8 mouse cellular contexts compared by ENCODE assay signal in the genomic region with DNA sequence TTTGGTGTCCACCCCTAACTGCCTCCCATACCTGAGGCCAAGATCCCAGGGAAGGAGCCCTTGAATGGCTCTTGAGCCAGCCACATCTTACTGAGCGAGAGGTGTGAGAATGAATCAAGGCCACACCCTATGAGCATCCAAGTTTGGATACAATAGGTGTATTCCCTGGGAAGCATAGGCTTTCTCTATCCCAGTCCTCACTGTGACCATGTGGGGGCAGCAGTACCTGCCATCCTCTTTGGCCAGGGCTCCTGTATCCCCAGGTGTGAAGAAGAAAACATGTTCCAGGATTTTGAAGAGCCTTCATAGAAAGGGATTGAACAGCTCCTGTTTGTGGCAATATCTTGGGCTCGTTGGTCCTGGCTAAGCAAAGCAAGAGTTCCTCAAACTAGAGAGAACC. TPM values are rescaled to one million over a fixed set of nuclear protein-coding genes. Genes with fewer than 3 reads are reported as not detected.
DNase-seq lines count a peak whose midpoint lies in the region; ATAC-seq and TF ChIP-seq lines count a peak whose summit lies in the region.

No protein-coding gene starts in this region.

- H3K9ac ChIP-seq in kidney, embryonic 16.5 days (replicated peaks; ENCODE audit: low read length), result no peak overlapping the region
- no peak overlapping the region for H3K9ac ChIP-seq in ES-Bruce4 (ENCODE audit: low read depth, poor library complexity, severe bottlenecking)
- no peak overlapping the region for H3K9ac ChIP-seq in heart, postnatal 0 days (replicated peaks; ENCODE audit: low read depth, low read length)

- no peaks in the 10 kb centered on the region; the same call in 1 of the 2 replicates for H3K27me3 ChIP-seq in kidney, embryonic 16.5 days (ENCODE audit: insufficient read depth, low read length)
- H3K27me3 ChIP-seq in C2C12 (ENCODE audit: control insufficient read depth, insufficient read depth, insufficient read length) (no peaks in the 10 kb centered on the region), ES-Bruce4 (ENCODE audit: control insufficient read depth, insufficient read depth, low read length, poor library complexity, severe bottlenecking) (0 out of 2 replicates have a peak, but pooled peaks cover 5% of the 10 kb centered on the region)
- no peaks in the 10 kb centered on the region for H3K27me3 ChIP-seq in heart, postnatal 0 days (ENCODE audit: control insufficient read depth, insufficient read depth, low read length)

- H3K79me2 ChIP-seq in C2C12 (ENCODE audit: control insufficient read depth, insufficient read depth), result peaks cover 31% of the 10 kb centered on the region

- no peak overlapping the region for H3K4me2 ChIP-seq in kidney, embryonic 16.5 days (replicated peaks; ENCODE audit: low read depth, low read length)
- H3K4me2 ChIP-seq in heart, postnatal 0 days (ENCODE audit: low read depth, low read length), result no peak overlapping the region

- no peak for TF ChIP-seq EP300 in ES-Bruce4 (IDR thresholded peaks at IDR 0.05; ENCODE audit: insufficient read depth, low read depth, low read length)
- no peak for TF ChIP-seq EP300 in heart, postnatal 0 days (IDR thresholded peaks at IDR 0.05; ENCODE audit: low read depth)

- no peaks in the 10 kb centered on the region for H3K9me3 ChIP-seq in kidney, embryonic 16.5 days (ENCODE audit: low read length)
- H3K9me3 ChIP-seq in ES-Bruce4 (replicated peaks; ENCODE audit: control insufficient read depth, insufficient read depth, low read length, poor library complexity, severe bottlenecking), result no peaks in the 10 kb centered on the region
- no peaks in the 10 kb centered on the region for H3K9me3 ChIP-seq in heart, postnatal 0 days (replicated peaks; ENCODE audit: control insufficient read depth, low read length)

- DNase-seq in kidney, adult 18-20 months, result peak; percentile 55
- DNase-seq in heart, postnatal 0 days (ENCODE audit: low spot score), result no peak
- no peak for DNase-seq in MN1 (ENCODE audit: low spot score)
- no peak for DNase-seq in urinary bladder, postnatal 36 days (ENCODE audit: low spot score in 2 of 2)
- DNase-seq in Muller cell, postnatal 12 days (ENCODE audit: inconsistent ontology term), result no peak

- H3K79me3 ChIP-seq in C2C12 (ENCODE audit: low read depth), result peaks cover 22% of the 10 kb centered on the region

- WGBS in kidney, embryonic 16.5 days, result 85% methylated on average over 2 of the region's 2 CpGs
- 63% methylated on average over 2 of the region's 2 CpGs for WGBS in heart, postnatal 0 days

- no peak overlapping the region for H3K27ac ChIP-seq in kidney, embryonic 16.5 days (ENCODE audit: low read length)
- H3K27ac ChIP-seq in ES-Bruce4 (ENCODE audit: insufficient read depth, low read length), result no peak overlapping the region
- H3K27ac ChIP-seq in heart, postnatal 0 days (ENCODE audit: low read depth), result peak overlapping the region; percentile 88

- TF ChIP-seq CTCF in C2C12 (IDR thresholded peaks at IDR 0.05; ENCODE audit: control insufficient read depth, insufficient read depth, insufficient read length) (peak; percentile 17), ES-Bruce4 (IDR thresholded peaks at IDR 0.05; ENCODE audit: low read depth, low read length) (peak; percentile 53)
- TF ChIP-seq CTCF in heart, postnatal 0 days (IDR thresholded peaks at IDR 0.05; ENCODE audit: low read depth), result peak; percentile 54

- H3K4me3 ChIP-seq in kidney, embryonic 16.5 days (ENCODE audit: low read length), result no peak overlapping the region
- H3K4me3 ChIP-seq in C2C12 (ENCODE audit: insufficient read depth, poor library complexity, severe bottlenecking) (no peak overlapping the region), ES-Bruce4 (ENCODE audit: low read depth, low read length) (no peak overlapping the region)
- no peak overlapping the region for H3K4me3 ChIP-seq in heart, postnatal 0 days (ENCODE audit: low read depth, low read length)

- H3K36me3 ChIP-seq in kidney, embryonic 16.5 days (ENCODE audit: insufficient read depth, low read length), result no peaks in the 10 kb centered on the region
- H3K36me3 ChIP-seq in C2C12 (ENCODE audit: control insufficient read depth, insufficient read depth) (peaks cover 7% of the 10 kb centered on the region), ES-Bruce4 (ENCODE audit: control insufficient read depth, insufficient read depth, low read length, poor library complexity, severe bottlenecking) (no peaks in the 10 kb centered on the region)
- H3K36me3 ChIP-seq in heart, postnatal 0 days (replicated peaks; ENCODE audit: control insufficient read depth, insufficient read depth, low read length), result no peaks in the 10 kb centered on the region

- TF ChIP-seq POLR2A in ES-Bruce4 (IDR thresholded peaks at IDR 0.05; ENCODE audit: insufficient read depth, low read length), result no peak

- ATAC-seq in kidney, embryonic 16.5 days (ENCODE audit: low FRiP score, low TSS enrichment), result no peak
- no peak for ATAC-seq in heart, postnatal 0 days (ENCODE audit: insufficient read depth, low read depth)

- H3ac ChIP-seq in C2C12 (ENCODE audit: control insufficient read depth, insufficient read length, low read depth), result no peak overlapping the region

- peaks cover 46% of the 10 kb centered on the region for H3K4me1 ChIP-seq in kidney, embryonic 16.5 days (ENCODE audit: insufficient read depth, low read length)
- no peaks in the 10 kb centered on the region for H3K4me1 ChIP-seq in ES-Bruce4 (ENCODE audit: control insufficient read depth, insufficient read depth, low read length)
- H3K4me1 ChIP-seq in heart, postnatal 0 days (ENCODE audit: control insufficient read depth, insufficient read depth), result peaks cover 53% of the 10 kb centered on the region

TF ChIP-seq in C2C12, 6 proteins besides CTCF, POLR2A, EP300 and RAD21:
- TF ChIP-seq FOSL1 (IDR thresholded peaks at IDR 0.05; ENCODE audit: insufficient read depth, low read length, poor library complexity, severe bottlenecking) (no peak), CEBPB (IDR thresholded peaks at IDR 0.05; ENCODE audit: low read depth) (no peak), MYOD1 (IDR thresholded peaks at IDR 0.05; ENCODE audit: control insufficient read depth, insufficient read length, low read depth) (no peak), USF1 (IDR thresholded peaks at IDR 0.05; ENCODE audit: low read depth) (no peak), MYOG (IDR thresholded peaks at IDR 0.05; ENCODE audit: control insufficient read depth, extremely low read depth, insufficient read length) (no peak), MAX (IDR thresholded peaks at IDR 0.05) (no peak)
TF ChIP-seq in C2C12: peak in this region for 0.

RNA-seq across cellular contexts. Expression of a gene that starts 1.8 kb away (rescaled TPM):
- 30.1 and 36.5 TPM in 2 replicates for polyA plus RNA-seq in kidney, embryonic 16.5 days (2015; fragmentation: Nextera tagmentation; extraction: Ambion mirVana)
- 161 TPM for polyA plus RNA-seq in C2C12 (2012; fragmentation: generic; extraction: Trizol)
- 0.81 and 3.1 TPM in 2 replicates for polyA plus RNA-seq in ES-Bruce4 (2011; ENCODE audit: insufficient read depth, insufficient read length, low read depth, missing spikeins)
- 106 and 156 TPM in 2 replicates for total RNA-seq in heart, postnatal 0 days (2014; rRNA removed; ENCODE audit: low replicate concordance)
- 21.4 and 23.3 TPM in 2 replicates for polyA plus RNA-seq in heart, postnatal 0 days (2015; fragmentation: Nextera tagmentation; extraction: Ambion mirVana)

RNA-seq across cellular contexts. Expression of a gene that starts 38.1 kb away (rescaled TPM):
- polyA plus RNA-seq in kidney, embryonic 16.5 days (2015; fragmentation: Nextera tagmentation; extraction: Ambion mirVana), result 32.0 and 34.6 TPM in 2 replicates
- polyA plus RNA-seq in C2C12 (2012; fragmentation: generic; extraction: Trizol), result 4.5 TPM
- polyA plus RNA-seq in ES-Bruce4 (2011; ENCODE audit: insufficient read depth, insufficient read length, low read depth, missing spikeins), result 3.2 and 4.1 TPM in 2 replicates
- total RNA-seq in heart, postnatal 0 days (2014; rRNA removed; ENCODE audit: low replicate concordance), result 16.3 and 27.4 TPM in 2 replicates
- 17.9 and 20.7 TPM in 2 replicates for polyA plus RNA-seq in heart, postnatal 0 days (2015; fragmentation: Nextera tagmentation; extraction: Ambion mirVana)

RNA-seq across cellular contexts. Expression of a gene that starts 38.2 kb away (rescaled TPM):
- 1.4 and 1.9 TPM in 2 replicates for polyA plus RNA-seq in kidney, embryonic 16.5 days (2015; fragmentation: Nextera tagmentation; extraction: Ambion mirVana)
- polyA plus RNA-seq in C2C12 (2012; fragmentation: generic; extraction: Trizol) (0.09 TPM), ES-Bruce4 (2011; ENCODE audit: insufficient read depth, insufficient read length, low read depth, missing spikeins) (1.4 and 3.1 TPM in 2 replicates)
- total RNA-seq in heart, postnatal 0 days (2014; rRNA removed; ENCODE audit: low replicate concordance), result not detected in 2 replicates
- polyA plus RNA-seq in heart, postnatal 0 days (2015; fragmentation: Nextera tagmentation; extraction: Ambion mirVana), result 0.26 and 0.33 TPM in 2 replicates

RNA-seq across cellular contexts. Expression of a gene that starts 59.2 kb away (rescaled TPM):
- polyA plus RNA-seq in kidney, embryonic 16.5 days (2015; fragmentation: Nextera tagmentation; extraction: Ambion mirVana), result 1,651 and 1,666 TPM in 2 replicates
- polyA plus RNA-seq in C2C12 (2012; fragmentation: generic; extraction: Trizol), result 4,975 TPM
- polyA plus RNA-seq in ES-Bruce4 (2011; ENCODE audit: insufficient read depth, insufficient read length, low read depth, missing spikeins), result 606 and 634 TPM in 2 replicates
- 396 and 524 TPM in 2 replicates for total RNA-seq in heart, postnatal 0 days (2014; rRNA removed; ENCODE audit: low replicate concordance)
- polyA plus RNA-seq in heart, postnatal 0 days (2015; fragmentation: Nextera tagmentation; extraction: Ambion mirVana), result 3,148 and 3,286 TPM in 2 replicates
